Mouse (Mus musculus) lung, postnatal 0 days (tissue): Measurements from ENCODE around the gene Celf1.

Experiments used
- CTCF ChIP-seq: IDR thresholded peaks from 2 replicates; pipeline ENCODE4 v1.5.1; 2016; ENCODE audit warnings: antibody characterized with exemption, mild to moderate bottlenecking
- EP300 ChIP-seq: IDR thresholded peaks from 2 replicates; pipeline ENCODE4 v1.6.1; 2016; ENCODE audit warnings: antibody characterized with exemption, mild to moderate bottlenecking, control low read depth

- TF ChIP-seq EP300 (no peak), CTCF (no peak)
Measured at GRCm38 (mm10) chr2:90904076-90904855, 35.9 kb upstream of the Celf1 start, which contains the start of the genes Kbtbd4 and Ndufs3.
